Mouse (Mus musculus): ENCODE results near the gene Arl15. TPM values are rescaled to one million over a fixed set of nuclear protein-coding genes. Genes with fewer than 3 reads are reported as not detected.

Gene Arl15
- polyA plus RNA-seq, 1 experiment, result 1.3 TPM

GRCm38 (mm10) chr13:114090786-114091185, 296.5 kb downstream of the Arl15 start:
- DNase-seq (ENCODE audit: low read depth in 1 of 2, low spot score in 2 of 2), result no peak
- H3K27me3 ChIP-seq (ENCODE audit: control insufficient read depth, insufficient read depth, low read length), result no peaks in the 10 kb centered on the region
- 94% methylated on average over 6 of the region's 6 CpGs for WGBS

GRCm38 (mm10) chr13:114091231-114091630, 296.9 kb downstream of the Arl15 start:
- H3K27me3 ChIP-seq (ENCODE audit: control insufficient read depth, insufficient read depth, low read length), result no peaks in the 10 kb centered on the region
- H3K36me3 ChIP-seq (ENCODE audit: control insufficient read depth, insufficient read depth, low read length), result no peaks in the 10 kb centered on the region
- TF ChIP-seq POLR2A (IDR thresholded peaks at IDR 0.05; ENCODE audit: low read depth, low read length) (no peak), CTCF (IDR thresholded peaks at IDR 0.05; ENCODE audit: extremely low read depth, insufficient read depth, insufficient read length, insufficient replicate concordance) (no peak)
- H3K4me1 ChIP-seq (ENCODE audit: control insufficient read depth, insufficient read depth, insufficient read length), result no peaks in the 10 kb centered on the region
- H3K27ac ChIP-seq (ENCODE audit: insufficient read depth, low read length), result no peak overlapping the region
- no peak for DNase-seq (ENCODE audit: low read depth in 1 of 2, low spot score in 2 of 2)
- no peak overlapping the region for H3K4me3 ChIP-seq (ENCODE audit: extremely low read depth, insufficient read depth, insufficient read length)
- WGBS, result 92% methylated on average over 9 of the region's 9 CpGs

More at GRCm38 (mm10) chr13:114090786-114091185, 296.5 kb downstream of the Arl15 start:
- Histone ChIP-seq H3K27ac (ENCODE audit: insufficient read depth, low read length) (no peak overlapping the region), H3K4me3 (ENCODE audit: extremely low read depth, insufficient read depth, insufficient read length) (no peak overlapping the region), H3K4me1 (ENCODE audit: control insufficient read depth, insufficient read depth, insufficient read length) (no peaks in the 10 kb centered on the region), H3K36me3 (ENCODE audit: control insufficient read depth, insufficient read depth, low read length) (no peaks in the 10 kb centered on the region)
- TF ChIP-seq POLR2A (IDR thresholded peaks at IDR 0.05; ENCODE audit: low read depth, low read length) (no peak), CTCF (IDR thresholded peaks at IDR 0.05; ENCODE audit: extremely low read depth, insufficient read depth, insufficient read length, insufficient replicate concordance) (no peak)

GRCm38 (mm10) chr13:114094151-114094875, 300.0 kb downstream of the Arl15 start:
- TF ChIP-seq CTCF (IDR thresholded peaks at IDR 0.05; ENCODE audit: extremely low read depth, insufficient read depth, insufficient read length, insufficient replicate concordance), result no peak
- TF ChIP-seq POLR2A (IDR thresholded peaks at IDR 0.05; ENCODE audit: low read depth, low read length), result no peak
- no peaks in the 10 kb centered on the region for H3K27me3 ChIP-seq (ENCODE audit: control insufficient read depth, insufficient read depth, low read length)
- H3K27ac ChIP-seq (ENCODE audit: insufficient read depth, low read length), result no peak overlapping the region
- 91% methylated on average over 7 of the region's 7 CpGs for WGBS
- no peaks in the 10 kb centered on the region for H3K36me3 ChIP-seq (ENCODE audit: control insufficient read depth, insufficient read depth, low read length)
- H3K4me3 ChIP-seq (ENCODE audit: extremely low read depth, insufficient read depth, insufficient read length), result no peak overlapping the region
- no peaks in the 10 kb centered on the region for H3K4me1 ChIP-seq (ENCODE audit: control insufficient read depth, insufficient read depth, insufficient read length)
- DNase-seq (ENCODE audit: low read depth in 1 of 2, low spot score in 2 of 2), result no peak

GRCm38 (mm10) chr13:114095440-114095839, 301.1 kb downstream of the Arl15 start:
- TF ChIP-seq CTCF (IDR thresholded peaks at IDR 0.05; ENCODE audit: extremely low read depth, insufficient read depth, insufficient read length, insufficient replicate concordance) (no peak), POLR2A (IDR thresholded peaks at IDR 0.05; ENCODE audit: low read depth, low read length) (no peak)
- Histone ChIP-seq H3K4me1 (ENCODE audit: control insufficient read depth, insufficient read depth, insufficient read length) (no peaks in the 10 kb centered on the region), H3K36me3 (ENCODE audit: control insufficient read depth, insufficient read depth, low read length) (no peaks in the 10 kb centered on the region), H3K27me3 (ENCODE audit: control insufficient read depth, insufficient read depth, low read length) (no peaks in the 10 kb centered on the region), H3K4me3 (ENCODE audit: extremely low read depth, insufficient read depth, insufficient read length) (no peak overlapping the region), H3K27ac (ENCODE audit: insufficient read depth, low read length) (no peak overlapping the region)
- DNase-seq (ENCODE audit: low read depth in 1 of 2, low spot score in 2 of 2), result no peak
- WGBS, result 89% methylated on average over 4 of the region's 4 CpGs

- no peaks in the 10 kb centered on the region for H3K36me3 ChIP-seq (ENCODE audit: control insufficient read depth, insufficient read depth, low read length)
- H3K4me3 ChIP-seq (ENCODE audit: extremely low read depth, insufficient read depth, insufficient read length), result no peak overlapping the region
- H3K27ac ChIP-seq (ENCODE audit: insufficient read depth, low read length), result no peak overlapping the region
- no peak for DNase-seq (ENCODE audit: low read depth in 1 of 2, low spot score in 2 of 2)
- TF ChIP-seq CTCF (IDR thresholded peaks at IDR 0.05; ENCODE audit: extremely low read depth, insufficient read depth, insufficient read length, insufficient replicate concordance) (no peak), POLR2A (IDR thresholded peaks at IDR 0.05; ENCODE audit: low read depth, low read length) (no peak)
- no peaks in the 10 kb centered on the region for H3K4me1 ChIP-seq (ENCODE audit: control insufficient read depth, insufficient read depth, insufficient read length)
- no peaks in the 10 kb centered on the region for H3K27me3 ChIP-seq (ENCODE audit: control insufficient read depth, insufficient read depth, low read length)
These were observed 302.1 kb downstream of the Arl15 start for GRCm38 (mm10) chr13:114096386-114096785.

- no peak for DNase-seq (ENCODE audit: low read depth in 1 of 2, low spot score in 2 of 2)
- Histone ChIP-seq H3K27ac (ENCODE audit: insufficient read depth, low read length) (no peak overlapping the region), H3K27me3 (ENCODE audit: control insufficient read depth, insufficient read depth, low read length) (no peaks in the 10 kb centered on the region), H3K36me3 (ENCODE audit: control insufficient read depth, insufficient read depth, low read length) (no peaks in the 10 kb centered on the region; the same call in 1 of the 2 replicates), H3K4me1 (ENCODE audit: control insufficient read depth, insufficient read depth, insufficient read length) (no peaks in the 10 kb centered on the region), H3K4me3 (ENCODE audit: extremely low read depth, insufficient read depth, insufficient read length) (no peak overlapping the region)
- no peak for TF ChIP-seq POLR2A (IDR thresholded peaks at IDR 0.05; ENCODE audit: low read depth, low read length)
- TF ChIP-seq CTCF (IDR thresholded peaks at IDR 0.05; ENCODE audit: extremely low read depth, insufficient read depth, insufficient read length, insufficient replicate concordance), result no peak
- WGBS, result 81% methylated on average over 5 of the region's 5 CpGs
These were observed 306.9 kb downstream of the Arl15 start for GRCm38 (mm10) chr13:114101155-114101554.

GRCm38 (mm10) chr13:114106083-114106482, 311.8 kb downstream of the Arl15 start:
- no peak overlapping the region for H3K27ac ChIP-seq (ENCODE audit: insufficient read depth, low read length)
- DNase-seq (ENCODE audit: low read depth in 1 of 2, low spot score in 2 of 2), result no peak
- no peaks in the 10 kb centered on the region for H3K4me1 ChIP-seq (ENCODE audit: control insufficient read depth, insufficient read depth, insufficient read length)
- TF ChIP-seq POLR2A (IDR thresholded peaks at IDR 0.05; ENCODE audit: low read depth, low read length) (no peak), CTCF (IDR thresholded peaks at IDR 0.05; ENCODE audit: extremely low read depth, insufficient read depth, insufficient read length, insufficient replicate concordance) (no peak)
- no peak overlapping the region for H3K4me3 ChIP-seq (ENCODE audit: extremely low read depth, insufficient read depth, insufficient read length)
- no peaks in the 10 kb centered on the region for H3K27me3 ChIP-seq (ENCODE audit: control insufficient read depth, insufficient read depth, low read length)
- H3K36me3 ChIP-seq (ENCODE audit: control insufficient read depth, insufficient read depth, low read length), result no peaks in the 10 kb centered on the region; the same call in 1 of the 2 replicates
- WGBS, result 91% methylated on average over 7 of the region's 7 CpGs
